Mouse (Mus musculus): ENCODE measurements around the gene Agap1. TPM values are rescaled to one million over a fixed set of nuclear protein-coding genes. Genes with fewer than 3 reads are reported as not detected.

Agap1 gene
- total and polyA plus RNA-seq, 3 experiments = 0.01 TPM; not detected in 2

GRCm38 (mm10) chr1:89707756-89708480 lies 253.3 kb downstream of the Agap1 start:
- Histone ChIP-seq H3K9ac (ENCODE audit: control insufficient read depth, low read depth, low read length, poor library complexity, severe bottlenecking) (no peak overlapping the region), H3K79me2 (ENCODE audit: control insufficient read depth, insufficient read depth, low read length, poor library complexity) (no peaks in the 10 kb centered on the region), H3K4me3 (ENCODE audit: control insufficient read depth in 1 of 2, insufficient read depth in 1 of 2, low read depth in 2 of 2, low read length in 2 of 2) (no peak overlapping the region), H3K4me1 (ENCODE audit: control insufficient read depth in 1 of 2, insufficient read depth in 2 of 2, low read length in 2 of 2) (no peaks in the 10 kb centered on the region), H3K27ac (ENCODE audit: control insufficient read depth, low read depth, low read length) (no peak overlapping the region), H3K27me3 (ENCODE audit: control insufficient read depth in 1 of 2, insufficient read depth in 2 of 2, low read length in 2 of 2) (no peaks in the 10 kb centered on the region), H3K9me3 (replicated peaks; ENCODE audit: insufficient read depth, low read length) (no peaks in the 10 kb centered on the region), H3K36me3 (ENCODE audit: control insufficient read depth in 1 of 2, insufficient read depth in 2 of 2, low read length in 2 of 2) (no peaks in the 10 kb centered on the region)
- no peak for TF ChIP-seq ETS1 (IDR thresholded peaks at IDR 0.05; ENCODE audit: low read depth, low read length)
- TF ChIP-seq EP300 (IDR thresholded peaks at IDR 0.05; ENCODE audit: low read depth in 1 of 2, low read length in 2 of 2) = no peak
- no peak for TF ChIP-seq SIN3A (IDR thresholded peaks at IDR 0.05; ENCODE audit: low read length)
- no peak for TF ChIP-seq MEF2A (IDR thresholded peaks at IDR 0.05; ENCODE audit: extremely low read depth, insufficient replicate concordance, low read depth, low read length, poor library complexity, severe bottlenecking)
- TF ChIP-seq JUND (IDR thresholded peaks at IDR 0.05; ENCODE audit: low read depth, low read length) = no peak
- no peak for TF ChIP-seq ZKSCAN1 (IDR thresholded peaks at IDR 0.05; ENCODE audit: low read depth, low read length)
- no peak for TF ChIP-seq MYC (IDR thresholded peaks at IDR 0.05; ENCODE audit: low read depth, low read length)
- no peak for TF ChIP-seq RCOR1 (IDR thresholded peaks at IDR 0.05; ENCODE audit: low read depth, low read length)
- no peak for TF ChIP-seq KAT2A (conservative IDR thresholded peaks at IDR 0.05; ENCODE audit: low read depth, low read length)
- TF ChIP-seq E2F4 (IDR thresholded peaks at IDR 0.05; ENCODE audit: borderline replicate concordance, low read depth, low read length) = no peak
- no peak for DNase-seq (ENCODE audit: low read depth, low spot score)

DNA sequence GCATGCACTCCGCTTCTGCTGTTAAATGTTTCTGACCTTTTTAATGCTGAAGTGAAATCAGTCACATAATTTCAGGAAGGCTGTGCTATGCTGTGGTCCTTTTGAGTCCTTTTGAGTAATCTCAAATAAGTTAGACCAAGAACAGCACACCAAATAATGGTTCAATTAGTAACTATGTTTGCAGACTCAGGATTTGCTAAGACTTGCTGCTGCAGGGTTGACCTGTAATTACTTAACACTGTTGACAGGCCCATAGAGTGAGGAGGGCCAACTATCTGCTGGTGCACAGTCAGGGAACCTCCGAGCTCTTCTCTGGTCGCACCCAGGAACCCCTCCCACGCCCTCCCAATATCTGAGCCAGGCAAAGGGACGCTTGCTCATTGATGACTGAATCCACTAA lies 255.2 kb downstream of the Agap1 start:
- H3K27ac ChIP-seq (ENCODE audit: control insufficient read depth, low read depth, low read length) = no peak overlapping the region
- no peaks in the 10 kb centered on the region for H3K27me3 ChIP-seq (ENCODE audit: control insufficient read depth in 1 of 2, insufficient read depth in 2 of 2, low read length in 2 of 2)
- no peaks in the 10 kb centered on the region for H3K79me2 ChIP-seq (ENCODE audit: control insufficient read depth, insufficient read depth, low read length, poor library complexity)
- H3K4me3 ChIP-seq (ENCODE audit: control insufficient read depth in 1 of 2, insufficient read depth in 1 of 2, low read depth in 2 of 2, low read length in 2 of 2) = no peak overlapping the region
- DNase-seq (ENCODE audit: low read depth, low spot score) = no peak
- no peaks in the 10 kb centered on the region for H3K9me3 ChIP-seq (replicated peaks; ENCODE audit: insufficient read depth, low read length)
- no peaks in the 10 kb centered on the region for H3K4me1 ChIP-seq (ENCODE audit: control insufficient read depth in 1 of 2, insufficient read depth in 2 of 2, low read length in 2 of 2)
- H3K9ac ChIP-seq (ENCODE audit: control insufficient read depth, low read depth, low read length, poor library complexity, severe bottlenecking) = no peak overlapping the region
- TF ChIP-seq USF2 (IDR thresholded peaks at IDR 0.05; ENCODE audit: borderline replicate concordance in 1 of 2, insufficient read depth in 1 of 2, low read depth in 1 of 2, low read length in 2 of 2) (no peak), ZMIZ1 (IDR thresholded peaks at IDR 0.05; ENCODE audit: low read depth, low read length) (no peak), TCF12 (IDR thresholded peaks at IDR 0.05; ENCODE audit: low read depth, low read length) (no peak), ZNF384 (IDR thresholded peaks at IDR 0.05; ENCODE audit: low read depth, low read length) (no peak), MYC (IDR thresholded peaks at IDR 0.05; ENCODE audit: low read depth, low read length) (no peak), CTCF (IDR thresholded peaks at IDR 0.05 in 2 of 3, conservative IDR thresholded peaks at IDR 0.05 in 1 of 3; ENCODE audit: control insufficient read depth in 1 of 3, insufficient read depth in 1 of 3, low read depth in 2 of 3, low read length in 3 of 3, poor library complexity in 1 of 3, severe bottlenecking in 1 of 3) (no peak), JUND (IDR thresholded peaks at IDR 0.05; ENCODE audit: low read depth, low read length) (no peak), KAT2A (conservative IDR thresholded peaks at IDR 0.05; ENCODE audit: low read depth, low read length) (no peak), RAD21 (IDR thresholded peaks at IDR 0.05; ENCODE audit: low read depth, low read length) (no peak), ZC3H11A (IDR thresholded peaks at IDR 0.05; ENCODE audit: low read depth, low read length) (no peak)
- H3K36me3 ChIP-seq (ENCODE audit: control insufficient read depth in 1 of 2, insufficient read depth in 2 of 2, low read length in 2 of 2) = no peaks in the 10 kb centered on the region

All from MEL (cell line).